Mouse (Mus musculus): ENCODE results near the gene Pttg1. TPM values are rescaled to one million over a fixed set of nuclear protein-coding genes. Genes with fewer than 3 reads are reported as not detected.

Gene Pttg1
- polyA plus RNA-seq, 1 experiment: 48.5 TPM

- WGBS: 84% methylated on average over 3 of the region's 3 CpGs
- no peak for TF ChIP-seq POLR2A (IDR thresholded peaks at IDR 0.05; ENCODE audit: borderline replicate concordance, control insufficient read depth, low read depth, low read length)
- TF ChIP-seq CTCF (IDR thresholded peaks at IDR 0.05; ENCODE audit: control insufficient read depth, insufficient read depth, low read length): no peak
- Histone ChIP-seq H3K4me3 (replicated peaks; ENCODE audit: control insufficient read depth, low read depth, low read length) (no peak overlapping the region), H3K27ac (ENCODE audit: control insufficient read depth, insufficient read depth, low read depth, low read length, poor library complexity) (no peak overlapping the region), H3K4me1 (ENCODE audit: control insufficient read depth, insufficient read depth, low read length) (peaks cover 1% of the 10 kb centered on the region; the same call in 1 of the 2 replicates)
These were observed 46.6 kb downstream of the Pttg1 start for GRCm38 (mm10) chr11:43379488-43379887.

GRCm38 (mm10) chr11:43377083-43377850 is 48.8 kb downstream of the Pttg1 start:
- 80% methylated on average over 8 of the region's 8 CpGs for WGBS
- Histone ChIP-seq H3K4me3 (replicated peaks; ENCODE audit: control insufficient read depth, low read depth, low read length) (no peak overlapping the region), H3K27ac (ENCODE audit: control insufficient read depth, insufficient read depth, low read depth, low read length, poor library complexity) (no peak overlapping the region; the same call in 1 of the 2 replicates), H3K4me1 (ENCODE audit: control insufficient read depth, insufficient read depth, low read length) (no peaks in the 10 kb centered on the region)
- TF ChIP-seq CTCF (IDR thresholded peaks at IDR 0.05; ENCODE audit: control insufficient read depth, insufficient read depth, low read length) (no peak), POLR2A (IDR thresholded peaks at IDR 0.05; ENCODE audit: borderline replicate concordance, control insufficient read depth, low read depth, low read length) (no peak)

- H3K4me1 ChIP-seq (ENCODE audit: control insufficient read depth, insufficient read depth, low read length): no peaks in the 10 kb centered on the region
- 82% methylated on average over 1 of the region's 1 CpGs for WGBS
- TF ChIP-seq POLR2A (IDR thresholded peaks at IDR 0.05; ENCODE audit: borderline replicate concordance, control insufficient read depth, low read depth, low read length) (no peak), CTCF (IDR thresholded peaks at IDR 0.05; ENCODE audit: control insufficient read depth, insufficient read depth, low read length) (no peak)
- H3K4me3 ChIP-seq (replicated peaks; ENCODE audit: control insufficient read depth, low read depth, low read length): no peak overlapping the region
- H3K27ac ChIP-seq (ENCODE audit: control insufficient read depth, insufficient read depth, low read depth, low read length, poor library complexity): no peak overlapping the region
These were observed 49.5 kb downstream of the Pttg1 start for GRCm38 (mm10) chr11:43376598-43376997.

- TF ChIP-seq CTCF (IDR thresholded peaks at IDR 0.05; ENCODE audit: control insufficient read depth, insufficient read depth, low read length): no peak
- TF ChIP-seq POLR2A (IDR thresholded peaks at IDR 0.05; ENCODE audit: borderline replicate concordance, control insufficient read depth, low read depth, low read length): no peak
- no peak overlapping the region for H3K27ac ChIP-seq (ENCODE audit: control insufficient read depth, insufficient read depth, low read depth, low read length, poor library complexity)
- 79% methylated on average over 6 of the region's 6 CpGs for WGBS
- H3K4me1 ChIP-seq (ENCODE audit: control insufficient read depth, insufficient read depth, low read length): no peaks in the 10 kb centered on the region
- no peak overlapping the region for H3K4me3 ChIP-seq (replicated peaks; ENCODE audit: control insufficient read depth, low read depth, low read length)
These were observed 51.1 kb downstream of the Pttg1 start for GRCm38 (mm10) chr11:43374956-43375355.

GRCm38 (mm10) chr11:43373367-43373766 is 52.7 kb downstream of the Pttg1 start:
- H3K4me1 ChIP-seq (ENCODE audit: control insufficient read depth, insufficient read depth, low read length): no peaks in the 10 kb centered on the region
- H3K4me3 ChIP-seq (replicated peaks; ENCODE audit: control insufficient read depth, low read depth, low read length): no peak overlapping the region
- WGBS: 79% methylated on average over 3 of the region's 3 CpGs
- TF ChIP-seq CTCF (IDR thresholded peaks at IDR 0.05; ENCODE audit: control insufficient read depth, insufficient read depth, low read length): no peak
- TF ChIP-seq POLR2A (IDR thresholded peaks at IDR 0.05; ENCODE audit: borderline replicate concordance, control insufficient read depth, low read depth, low read length): no peak
- H3K27ac ChIP-seq (ENCODE audit: control insufficient read depth, insufficient read depth, low read depth, low read length, poor library complexity): no peak overlapping the region

GRCm38 (mm10) chr11:43371807-43372206 is 54.2 kb downstream of the Pttg1 start:
- no peak overlapping the region for H3K27ac ChIP-seq (ENCODE audit: control insufficient read depth, insufficient read depth, low read depth, low read length, poor library complexity)

More at GRCm38 (mm10) chr11:43371807-43372206, 54.2 kb downstream of the Pttg1 start:
- TF ChIP-seq POLR2A (IDR thresholded peaks at IDR 0.05; ENCODE audit: borderline replicate concordance, control insufficient read depth, low read depth, low read length) (no peak), CTCF (IDR thresholded peaks at IDR 0.05; ENCODE audit: control insufficient read depth, insufficient read depth, low read length) (no peak)
- Histone ChIP-seq H3K4me3 (replicated peaks; ENCODE audit: control insufficient read depth, low read depth, low read length) (no peak overlapping the region), H3K4me1 (ENCODE audit: control insufficient read depth, insufficient read depth, low read length) (no peaks in the 10 kb centered on the region)
- WGBS: 73% methylated on average over 3 of the region's 3 CpGs

Other genes with a start within 250 kb of the Pttg1 start
- gene Slu7, start 7.5 kb upstream of the Pttg1 start, polyA plus RNA-seq (2011; ENCODE audit: insufficient read depth, insufficient read length, low replicate concordance, missing spikeins): 26.8 and 27.2 TPM in 2 replicates
- gene C1qtnf2, start 48.0 kb upstream of the Pttg1 start, polyA plus RNA-seq (2011; ENCODE audit: insufficient read depth, insufficient read length, low replicate concordance, missing spikeins): not detected in 2 replicates
- gene Ccnjl, start 102.5 kb upstream of the Pttg1 start, polyA plus RNA-seq (2011; ENCODE audit: insufficient read depth, insufficient read length, low replicate concordance, missing spikeins): 0.57 and 0.61 TPM in 2 replicates
- 1.1 and 3.2 TPM in 2 replicates for gene 4933415A04Rik, start 160.8 kb upstream of the Pttg1 start, polyA plus RNA-seq (2011; ENCODE audit: insufficient read depth, insufficient read length, low replicate concordance, missing spikeins)
- gene Fabp6, start 175.3 kb upstream of the Pttg1 start, polyA plus RNA-seq (2011; ENCODE audit: insufficient read depth, insufficient read length, low replicate concordance, missing spikeins): not detected in 2 replicates

Data from bone marrow, adult 2 months (tissue).